Mouse (Mus musculus) liver, adult 2 months (tissue): ENCODE data around the gene Npat. TPM values are rescaled to one million over a fixed set of nuclear protein-coding genes. Genes with fewer than 3 reads are reported as not detected.

Experiments used
- DNase-seq: peaks from one replicate; pipeline ENCODE4 v3.0.0-alpha.2; 2011; ENCODE audit warnings: low read depth, low spot score; ENCODE audit errors: extremely low read depth
- H3K27ac ChIP-seq: fragments of 200-500 bp; replicated peaks from 2 replicates; pipeline ENCODE4 v1.5.1; 2012; ENCODE audit warnings: low read depth, mild to moderate bottlenecking, control low read depth, inconsistent platforms, low read length; ENCODE audit not compliant: insufficient read depth
- H3K27me3 ChIP-seq: fragments of 200-500 bp; 2 replicates; pipeline ENCODE4 v1.6.1; 2012; ENCODE audit warnings: mild to moderate bottlenecking, moderate library complexity, low read length, inconsistent platforms; ENCODE audit not compliant: control insufficient read depth, insufficient read depth
- H3K36me3 ChIP-seq: fragments of 200-500 bp; 2 replicates; pipeline ENCODE4 v1.6.1; 2012; ENCODE audit warnings: low read length, inconsistent platforms; ENCODE audit not compliant: control insufficient read depth, insufficient read depth
- H3K4me1 ChIP-seq: fragments of 200-500 bp; 2 replicates; pipeline ENCODE4 v1.6.1; 2011; ENCODE audit warnings: low read length; ENCODE audit not compliant: control insufficient read depth, insufficient read depth
- H3K4me3 ChIP-seq: fragments of 200-500 bp; 2 replicates; pipeline ENCODE4 v1.5.1; 2011; ENCODE audit warnings: low read depth, mild to moderate bottlenecking, control low read depth, low read length, moderate library complexity; ENCODE audit not compliant: insufficient read depth
- H3K79me2 ChIP-seq: fragments of 200-500 bp; 2 replicates; pipeline ENCODE4 v1.6.1; 2012; ENCODE audit warnings: inconsistent platforms, mild to moderate bottlenecking, low read length, moderate library complexity; ENCODE audit not compliant: control insufficient read depth, insufficient read depth
- H3K9ac ChIP-seq: fragments of 200-500 bp; 2 replicates; pipeline ENCODE4 v1.6.1; 2012; ENCODE audit warnings: low read depth, mild to moderate bottlenecking, control low read depth, inconsistent platforms, low read length
- CTCF ChIP-seq: fragments of 200-500 bp; IDR thresholded peaks from 2 replicates; pipeline ENCODE4 v1.5.1; 2011; ENCODE audit warnings: low read depth, low read length, control low read depth
- POLR2A ChIP-seq: fragments of 200-500 bp; IDR thresholded peaks from 2 replicates; pipeline ENCODE4 v1.6.1; 2011; ENCODE audit warnings: low read length, control low read depth; ENCODE audit not compliant: insufficient read depth; ENCODE audit errors: extremely low read depth
- WGBS: fragments of 180-500 bp; shearing (Covaris S2); methylation state at CpG from one replicate; pipeline ENCODE4 v1.1.7; 2018; 5-methylcytosine and 5-hydroxymethylcytosine counted together
- polyA plus RNA-seq: library from polyadenylated mRNA; depleted of rRNA; stranded (reverse); fragments of >200 nt; gene quantifications from 2 replicates; pipeline ENCODE4 v1.2.3, GENCODE M21; 2012; rRNA removed
- total RNA-seq: library from RNA; depleted of rRNA; stranded (reverse); fragments of >200 nt; gene quantifications from 2 replicates; pipeline ENCODE4 v1.2.3, GENCODE M21; 2014; rRNA removed

The Npat gene
- total and polyA plus RNA-seq, 2 experiments = 0.86 to 5.2 TPM

DNA sequence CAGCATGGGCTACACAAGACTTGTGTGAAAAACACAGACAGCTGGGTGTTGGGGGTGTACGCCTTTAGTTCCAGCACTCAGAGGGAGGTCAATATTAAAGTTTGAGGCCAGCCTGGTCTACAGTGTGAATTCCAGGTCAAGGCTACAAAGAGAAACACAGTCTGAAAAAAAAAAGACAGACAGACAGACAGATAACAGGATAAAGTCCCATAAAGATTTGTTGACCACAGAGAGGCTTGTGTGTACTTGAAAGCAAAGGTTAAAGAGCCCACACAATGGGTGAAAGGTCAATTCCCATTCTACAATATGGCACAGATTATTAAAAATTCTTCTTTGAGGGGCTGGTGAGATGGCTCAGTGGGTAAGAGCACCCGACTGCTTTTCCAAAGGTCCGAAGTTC lies 70.3 kb downstream of the Npat start:
- no peaks in the 10 kb centered on the region for H3K27me3 ChIP-seq
- H3K79me2 ChIP-seq = peaks cover 36% of the 10 kb centered on the region
- no peak overlapping the region; the same call in 1 of the 2 replicates for H3K4me3 ChIP-seq
- no peak for TF ChIP-seq POLR2A
- TF ChIP-seq CTCF = no peak
- peak; percentile 92 for DNase-seq
- H3K36me3 ChIP-seq = 0 out of 2 replicates have a peak, but pooled peaks cover 2% of the 10 kb centered on the region
- 26% methylated on average over 3 of the region's 3 CpGs for WGBS
- H3K9ac ChIP-seq = peak overlapping the region; percentile 36; the same call in 1 of the 2 replicates
- H3K27ac ChIP-seq = peak overlapping the region; percentile 84
- peaks cover 39% of the 10 kb centered on the region for H3K4me1 ChIP-seq

GRCm38 (mm10) chr9:53607816-53608215 lies 71.0 kb downstream of the Npat start:
- Histone ChIP-seq H3K27me3 (no peaks in the 10 kb centered on the region), H3K79me2 (peaks cover 34% of the 10 kb centered on the region), H3K9ac (no peak overlapping the region), H3K4me3 (peak overlapping the region; percentile 29; the same call in 1 of the 2 replicates), H3K27ac (peak overlapping the region; percentile 57), H3K36me3 (0 out of 2 replicates have a peak, but pooled peaks cover 2% of the 10 kb centered on the region), H3K4me1 (peaks cover 37% of the 10 kb centered on the region)
- TF ChIP-seq CTCF (no peak), POLR2A (no peak)
- WGBS = 28% methylated on average over 4 of the region's 4 CpGs
- DNase-seq = peak; percentile 71

DNA sequence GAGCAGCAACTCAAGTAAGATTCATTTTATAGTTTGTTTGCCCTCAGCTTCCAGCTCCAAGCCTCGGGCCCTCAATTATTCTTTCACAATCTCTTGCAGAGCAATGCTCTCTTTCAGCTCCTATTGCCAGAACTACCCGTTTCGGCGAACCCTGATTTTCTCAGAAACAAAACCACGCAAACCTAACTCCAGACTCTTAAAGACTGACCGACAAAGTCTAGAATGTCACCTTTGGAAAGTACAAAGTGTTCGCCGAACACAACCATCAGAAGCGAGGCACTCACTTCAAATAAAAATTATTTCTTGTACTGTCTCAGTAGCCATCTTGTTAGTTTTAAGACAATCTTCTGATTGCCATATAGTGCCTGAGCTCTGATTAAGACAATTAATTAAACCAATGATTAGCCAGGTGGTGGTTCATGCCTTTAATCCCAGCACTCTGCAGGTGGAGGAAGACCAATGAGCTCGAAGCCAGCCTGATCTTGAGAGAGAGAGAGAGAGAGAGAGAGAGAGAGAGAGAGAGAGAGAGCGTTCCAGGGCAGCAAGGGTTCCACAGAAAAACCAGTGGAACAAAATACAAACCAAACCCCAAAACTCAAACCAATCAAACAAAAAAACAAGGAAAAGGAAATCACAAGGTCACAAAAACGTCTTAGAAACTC lies 72.6 kb downstream of the Npat start:
- Histone ChIP-seq H3K4me3 (peak overlapping the region; percentile 90), H3K9ac (peak overlapping the region; percentile 97), H3K27me3 (no peaks in the 10 kb centered on the region), H3K36me3 (0 out of 2 replicates have a peak, but pooled peaks cover 2% of the 10 kb centered on the region), H3K4me1 (peaks cover 32% of the 10 kb centered on the region), H3K27ac (peak overlapping the region; percentile 96), H3K79me2 (peaks cover 23% of the 10 kb centered on the region)
- TF ChIP-seq POLR2A (no peak), CTCF (no peak)
- DNase-seq = peak; percentile 71
- 15% methylated on average over 12 of the region's 12 CpGs for WGBS

DNA sequence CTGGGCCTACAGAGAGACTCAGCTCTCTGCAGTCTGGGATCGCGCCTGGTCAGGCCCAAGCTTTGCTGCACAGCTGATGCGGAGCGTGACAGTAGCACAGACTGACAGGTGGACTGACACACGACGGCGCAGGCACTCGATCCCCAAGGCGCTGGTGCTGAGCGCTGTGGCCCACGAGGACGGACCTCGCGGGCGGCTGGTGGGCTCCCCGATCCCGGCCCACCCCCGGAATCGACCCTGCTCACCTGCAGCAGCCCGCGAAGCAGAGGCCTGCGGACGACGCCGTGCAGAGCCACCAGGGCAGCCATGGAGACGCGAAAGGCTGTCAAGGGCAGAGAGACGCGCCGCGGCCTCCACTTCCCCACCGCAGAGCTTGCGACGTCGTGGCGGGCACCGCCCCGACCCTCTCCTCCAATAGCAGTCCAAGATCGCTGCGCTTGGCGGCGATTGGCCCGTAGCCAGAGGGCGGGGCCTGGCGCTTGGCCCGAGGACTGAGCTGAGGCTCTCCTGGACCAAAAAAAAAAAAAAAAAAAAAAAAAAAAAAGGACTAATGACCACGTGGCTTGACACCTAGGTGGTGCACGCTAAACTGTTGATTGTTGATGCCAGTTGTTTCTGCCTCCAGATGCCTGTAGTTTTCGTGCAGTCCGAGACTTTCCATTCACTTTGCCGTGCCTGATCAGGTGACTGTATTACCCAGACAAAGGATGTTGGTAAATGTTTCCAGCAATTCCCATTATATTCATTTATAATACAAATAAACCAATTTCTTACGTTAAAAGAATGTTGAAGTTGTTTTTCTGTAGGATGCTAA lies 73.3 kb downstream of the Npat start, which contains the start of gene Acat1:
TSS of gene Acat1 (minus strand) at position 415 of the 814 bp plus-strand sequence.
- H3K4me1 ChIP-seq = peaks cover 29% of the 10 kb centered on the region
- peaks cover 16% of the 10 kb centered on the region for H3K79me2 ChIP-seq
- TF ChIP-seq POLR2A (peak; percentile 90), CTCF (no peak)
- peak within 1 kb of the TSS; percentile 96 for H3K27ac ChIP-seq
- peak within 1 kb of the TSS; percentile 97 for H3K9ac ChIP-seq
- WGBS = under 1% methylated on average over 52 of the region's 52 CpGs
- 0 out of 2 replicates have a peak, but pooled peaks cover 2% of the 10 kb centered on the region for H3K36me3 ChIP-seq
- H3K4me3 ChIP-seq = peak within 1 kb of the TSS; percentile 90
- no peaks in the 10 kb centered on the region for H3K27me3 ChIP-seq
- peak; percentile 82 for DNase-seq

DNA sequence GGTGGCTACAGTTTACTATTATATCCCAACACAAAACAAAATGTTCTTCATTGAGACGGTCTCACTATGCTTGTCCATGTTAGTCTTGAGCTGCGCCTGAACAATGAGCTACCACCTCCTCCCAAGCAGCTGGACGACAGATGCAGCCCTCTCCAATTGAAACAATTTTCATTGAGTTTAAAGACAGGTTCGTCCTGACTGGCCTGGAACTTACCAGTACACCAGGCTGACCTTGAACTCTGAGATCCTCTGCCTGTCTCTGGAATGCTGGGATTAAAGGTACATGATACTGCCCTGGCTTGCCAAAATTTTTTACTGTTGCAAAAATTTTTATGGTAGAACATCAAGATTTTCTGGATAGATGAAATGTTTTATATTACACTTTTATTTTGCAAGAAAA lies 77.4 kb downstream of the Npat start:
- TF ChIP-seq CTCF = no peak
- TF ChIP-seq POLR2A = no peak

DNA sequence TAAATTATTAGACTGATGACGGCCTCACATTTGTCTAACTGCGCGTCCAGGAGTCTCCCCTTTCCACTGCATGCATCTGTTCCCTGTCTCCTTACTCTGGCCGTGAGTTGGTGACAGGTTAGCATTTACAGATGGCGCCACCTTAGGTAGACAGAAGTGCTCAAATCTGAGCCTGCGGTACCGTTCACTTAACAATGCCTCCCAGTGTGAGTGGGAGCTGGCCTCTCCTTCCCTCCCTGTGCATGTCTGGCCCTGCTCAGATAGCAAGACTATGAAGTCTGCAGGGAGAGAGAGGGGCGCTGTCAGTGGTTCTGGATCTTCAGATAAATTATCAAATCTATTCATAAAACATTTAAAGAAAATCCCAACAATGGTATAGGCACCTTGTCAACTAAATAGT lies 78.4 kb downstream of the Npat start:
- DNase-seq = no peak
- Histone ChIP-seq H3K79me2 (no peaks in the 10 kb centered on the region), H3K36me3 (peaks cover 6% of the 10 kb centered on the region; the same call in 1 of the 2 replicates), H3K27ac (no peak overlapping the region), H3K4me3 (no peak overlapping the region), H3K9ac (no peak overlapping the region), H3K4me1 (peaks cover 15% of the 10 kb centered on the region), H3K27me3 (no peaks in the 10 kb centered on the region)
- 89% methylated on average over 8 of the region's 8 CpGs for WGBS
- no peak for TF ChIP-seq POLR2A

More for the DNA sequence above, 77.4 kb downstream of the Npat start:
- peak overlapping the region; percentile 74 for H3K27ac ChIP-seq
- H3K36me3 ChIP-seq = peaks cover 4% of the 10 kb centered on the region; the same call in 1 of the 2 replicates
- WGBS = 32% methylated on average over 4 of the region's 4 CpGs
- H3K27me3 ChIP-seq = no peaks in the 10 kb centered on the region
- peak; percentile 89 for DNase-seq
- H3K4me3 ChIP-seq = no peak overlapping the region
- peaks cover 3% of the 10 kb centered on the region; the same call in 1 of the 2 replicates for H3K79me2 ChIP-seq
- peaks cover 15% of the 10 kb centered on the region for H3K4me1 ChIP-seq
- no peak overlapping the region for H3K9ac ChIP-seq

Other genes starting within 250 kb of the Npat start
- gene Exph5, start 235.4 kb upstream of the Npat start, total RNA-seq = 11.9 and 12.6 TPM in 2 replicates
- 1.9 and 2.7 TPM in 2 replicates for gene Exph5, start 235.4 kb upstream of the Npat start, polyA plus RNA-seq
- gene Kdelc2, start 153.0 kb upstream of the Npat start, total RNA-seq = 5.6 and 6.2 TPM in 2 replicates
- 2.0 and 2.4 TPM in 2 replicates for gene Kdelc2, start 153.0 kb upstream of the Npat start, polyA plus RNA-seq
- gene 4930550C14Rik, start 134.7 kb upstream of the Npat start, total RNA-seq = 0.28 and 0.34 TPM in 2 replicates
- not detected in 2 replicates for gene 4930550C14Rik, start 134.7 kb upstream of the Npat start, polyA plus RNA-seq
- gene Atm, start 307 bp upstream of the Npat start, total RNA-seq = 7.6 and 8.3 TPM in 2 replicates
- gene Atm, start 307 bp upstream of the Npat start, polyA plus RNA-seq = 0.77 and 0.93 TPM in 2 replicates
- 285 and 321 TPM in 2 replicates for gene Acat1, start 73.3 kb downstream of the Npat start, total RNA-seq
- gene Acat1, start 73.3 kb downstream of the Npat start, polyA plus RNA-seq = 101 and 143 TPM in 2 replicates
- 15.4 and 18.0 TPM in 2 replicates for gene Cul5, start 133.0 kb downstream of the Npat start, total RNA-seq
- 2.3 and 2.4 TPM in 2 replicates for gene Cul5, start 133.0 kb downstream of the Npat start, polyA plus RNA-seq
- 0.83 and 1.0 TPM in 2 replicates for gene Rab39, start 169.2 kb downstream of the Npat start, total RNA-seq
- 0.10 and 0.26 TPM in 2 replicates for gene Rab39, start 169.2 kb downstream of the Npat start, polyA plus RNA-seq
- gene Slc35f2, start 234.5 kb downstream of the Npat start, total RNA-seq = 0.13 and 0.18 TPM in 2 replicates
- 0.10 and 0.14 TPM in 2 replicates for gene Slc35f2, start 234.5 kb downstream of the Npat start, polyA plus RNA-seq